Mouse (Mus musculus) hindbrain, embryonic 10.5 days (tissue): ENCODE measurements around the gene Lrrfip1. TPM values are rescaled to one million over a fixed set of nuclear protein-coding genes. Genes with fewer than 3 reads are reported as not detected.

Experiments used
- DNase-seq: peaks from one replicate; pipeline ENCODE4 v3.0.0-alpha.2; 2017; ENCODE audit warnings: low spot score
- H3K27ac ChIP-seq: fragments of 300-500 bp; sonication (generic); 2 replicates; pipeline ENCODE4 v1.5.1; 2016; ENCODE audit warnings: mild to moderate bottlenecking, moderate library complexity
- H3K27me3 ChIP-seq: fragments of 300-500 bp; sonication (generic); 2 replicates; pipeline ENCODE4 v1.6.1; 2016; ENCODE audit warnings: mild to moderate bottlenecking; ENCODE audit not compliant: poor library complexity, insufficient read depth, severe bottlenecking
- H3K36me3 ChIP-seq: fragments of 300-500 bp; sonication (generic); 2 replicates; pipeline ENCODE4 v1.6.1; 2016; ENCODE audit warnings: mild to moderate bottlenecking, moderate library complexity
- H3K4me1 ChIP-seq: fragments of 300-500 bp; sonication (generic); replicated peaks from 2 replicates; pipeline ENCODE4 v1.6.1; 2016; ENCODE audit warnings: mild to moderate bottlenecking
- H3K4me3 ChIP-seq: fragments of 300-500 bp; sonication (generic); 2 replicates; pipeline ENCODE4 v1.5.1; 2016; ENCODE audit warnings: mild to moderate bottlenecking, moderate library complexity
- H3K9me3 ChIP-seq: fragments of 300-500 bp; sonication (generic); 2 replicates; pipeline ENCODE4 v1.6.1; 2016; ENCODE audit warnings: mild to moderate bottlenecking, moderate library complexity
- WGBS: fragments of 180-500 bp; shearing (Covaris S2); methylation state at CpG from one replicate; pipeline ENCODE4 v1.1.7; 2016; 5-methylcytosine and 5-hydroxymethylcytosine counted together
- polyA plus RNA-seq: library from polyadenylated mRNA; unstranded; fragments of >200 nt; fragmentation: Nextera tagmentation; extraction: Ambion mirVana; gene quantifications from 2 replicates; pipeline ENCODE4 v1.2.1, GENCODE M21; 2016

Lrrfip1 gene
- polyA plus RNA-seq, result 18.3 and 21.9 TPM in 2 replicates

GRCm38 (mm10) chr1:90998268-90998890 lies at the start of gene Lrrfip1:
Gene Lrrfip1, plus strand, starts transcription at chr1:90998737.
- Histone ChIP-seq H3K4me1 (peaks cover 33% of the 10 kb centered on the region), H3K9me3 (peaks cover 4% of the 10 kb centered on the region; the same call in 1 of the 2 replicates), H3K27ac (peak within 1 kb of the TSS; percentile 91), H3K27me3 (peaks cover 22% of the 10 kb centered on the region; the same call in 1 of the 2 replicates), H3K4me3 (peak within 1 kb of the TSS; percentile 82), H3K36me3 (0 out of 2 replicates have a peak, but pooled peaks cover 8% of the 10 kb centered on the region)
- peak; percentile 66 for DNase-seq
- WGBS, result 3% methylated on average over 59 of the region's 59 CpGs

DNA sequence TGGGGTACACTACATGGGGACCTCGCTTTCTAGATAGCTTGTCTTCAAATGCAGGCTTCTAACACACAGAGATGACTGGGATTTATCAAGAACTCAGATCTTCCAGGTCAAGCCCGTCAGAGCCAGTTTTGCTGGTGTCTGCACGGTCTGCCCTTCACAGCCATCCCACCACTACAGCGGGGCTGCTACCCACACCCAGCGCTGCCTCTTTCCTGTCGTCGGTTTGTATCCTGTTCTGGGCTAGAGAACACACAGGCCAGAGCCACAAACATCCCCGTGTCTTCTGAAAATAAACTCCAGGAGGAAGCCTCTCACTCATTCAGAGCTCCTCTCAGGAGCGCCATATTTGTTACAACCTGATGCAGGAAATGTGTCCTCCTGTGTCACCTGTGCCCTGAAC lies 49.2 kb upstream of the Lrrfip1 start:
- 75% methylated on average over 9 of the region's 9 CpGs for WGBS

DNA sequence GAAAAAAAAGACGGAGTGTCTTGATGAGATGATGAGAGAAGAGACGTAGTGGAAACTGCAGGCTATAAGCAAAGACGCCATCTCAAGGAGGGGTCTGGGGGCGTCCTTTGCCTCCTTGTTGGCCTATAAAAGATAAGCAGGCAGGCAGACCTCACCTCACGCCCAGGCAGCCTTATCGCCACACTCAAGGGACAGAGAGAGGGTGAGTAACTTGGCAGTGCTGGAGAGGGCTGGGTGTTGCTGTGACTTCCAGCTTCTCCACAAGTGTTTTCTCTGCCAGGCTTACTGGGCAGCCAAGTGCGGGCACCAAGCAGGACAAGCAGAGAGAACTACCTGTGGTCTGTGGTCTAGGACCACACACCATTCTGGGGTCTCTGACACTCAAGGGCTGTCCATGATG lies 46.9 kb upstream of the Lrrfip1 start:
- H3K9me3 ChIP-seq, result no peaks in the 10 kb centered on the region
- no peaks in the 10 kb centered on the region for H3K36me3 ChIP-seq
- no peaks in the 10 kb centered on the region for H3K4me1 ChIP-seq
- H3K4me3 ChIP-seq, result no peak overlapping the region
- H3K27ac ChIP-seq, result no peak overlapping the region
- WGBS, result 81% methylated on average over 7 of the region's 7 CpGs
- no peaks in the 10 kb centered on the region for H3K27me3 ChIP-seq
- no peak for DNase-seq

More for the DNA sequence above, 49.2 kb upstream of the Lrrfip1 start:
- Histone ChIP-seq H3K4me3 (no peak overlapping the region), H3K27ac (no peak overlapping the region), H3K36me3 (no peaks in the 10 kb centered on the region), H3K27me3 (no peaks in the 10 kb centered on the region), H3K4me1 (peaks cover 7% of the 10 kb centered on the region; the same call in 1 of the 2 replicates), H3K9me3 (no peaks in the 10 kb centered on the region)
- no peak for DNase-seq

DNA sequence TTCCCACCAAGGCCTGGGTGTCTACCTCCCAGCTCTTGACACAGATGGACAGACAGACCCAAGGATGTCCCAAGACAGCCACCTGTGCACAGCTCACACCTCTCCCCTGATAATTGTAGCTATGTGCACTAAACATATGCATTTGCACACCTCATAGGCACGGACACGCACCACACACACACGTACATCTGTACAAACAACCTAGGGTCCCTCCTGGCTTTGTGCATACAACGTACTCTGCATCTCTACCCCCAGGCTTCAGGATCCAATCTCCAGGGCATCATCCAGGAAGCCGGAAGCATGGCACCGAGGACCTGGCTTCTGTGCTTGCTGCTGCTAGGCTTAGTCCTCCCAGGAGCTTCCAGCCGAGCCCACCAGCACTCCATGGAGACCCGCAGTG lies 45.7 kb upstream of the Lrrfip1 start, which contains the start of gene Prlh:
Gene Prlh, plus strand, starts transcription at position 301 of the 400 bp plus-strand sequence.
- H3K4me3 ChIP-seq, result no peak within 1 kb of the TSS
- 84% methylated on average over 8 of the region's 8 CpGs for WGBS
- DNase-seq, result no peak

DNA sequence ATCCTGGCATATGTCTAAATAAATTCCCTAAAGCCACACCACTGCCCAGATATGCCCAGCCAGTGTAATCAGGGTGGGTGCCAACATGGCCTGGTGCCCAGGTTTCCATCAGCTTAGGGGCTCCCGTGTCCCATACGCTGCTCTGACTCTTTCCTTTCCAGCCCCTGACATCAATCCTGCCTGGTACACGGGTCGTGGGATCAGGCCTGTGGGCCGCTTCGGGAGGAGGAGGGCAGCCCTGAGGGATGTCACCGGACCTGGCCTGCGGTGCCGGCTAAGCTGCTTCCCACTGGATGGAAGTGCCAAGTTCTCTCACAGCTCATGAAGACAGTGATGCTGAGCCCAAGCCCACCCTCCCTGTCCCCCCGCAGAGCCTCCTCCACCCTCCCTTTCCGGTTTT lies 44.8 kb upstream of the Lrrfip1 start:
- no peaks in the 10 kb centered on the region for H3K36me3 ChIP-seq
- H3K27ac ChIP-seq, result no peak overlapping the region
- no peak for DNase-seq
- H3K4me3 ChIP-seq, result no peak overlapping the region
- no peaks in the 10 kb centered on the region for H3K4me1 ChIP-seq
- no peaks in the 10 kb centered on the region for H3K9me3 ChIP-seq
- 87% methylated on average over 11 of the region's 11 CpGs for WGBS
- peaks cover 9% of the 10 kb centered on the region for H3K27me3 ChIP-seq

More for the DNA sequence above, 45.7 kb upstream of the Lrrfip1 start, which contains the start of gene Prlh:
- 0 out of 2 replicates have a peak, but pooled peaks cover under 1% of the 10 kb centered on the region for H3K27me3 ChIP-seq
- no peaks in the 10 kb centered on the region for H3K4me1 ChIP-seq
- no peak within 1 kb of the TSS for H3K27ac ChIP-seq
- no peaks in the 10 kb centered on the region for H3K9me3 ChIP-seq
- no peaks in the 10 kb centered on the region for H3K36me3 ChIP-seq

- peak; percentile 64 for DNase-seq
- 33% methylated on average over 7 of the region's 7 CpGs for WGBS
- Histone ChIP-seq H3K9me3 (no peaks in the 10 kb centered on the region), H3K27ac (no peak overlapping the region), H3K36me3 (no peaks in the 10 kb centered on the region), H3K4me1 (no peaks in the 10 kb centered on the region), H3K4me3 (no peak overlapping the region), H3K27me3 (peaks cover 11% of the 10 kb centered on the region)
Measured at GRCm38 (mm10) chr1:90956245-90957096, 42.1 kb upstream of the Lrrfip1 start.

DNA sequence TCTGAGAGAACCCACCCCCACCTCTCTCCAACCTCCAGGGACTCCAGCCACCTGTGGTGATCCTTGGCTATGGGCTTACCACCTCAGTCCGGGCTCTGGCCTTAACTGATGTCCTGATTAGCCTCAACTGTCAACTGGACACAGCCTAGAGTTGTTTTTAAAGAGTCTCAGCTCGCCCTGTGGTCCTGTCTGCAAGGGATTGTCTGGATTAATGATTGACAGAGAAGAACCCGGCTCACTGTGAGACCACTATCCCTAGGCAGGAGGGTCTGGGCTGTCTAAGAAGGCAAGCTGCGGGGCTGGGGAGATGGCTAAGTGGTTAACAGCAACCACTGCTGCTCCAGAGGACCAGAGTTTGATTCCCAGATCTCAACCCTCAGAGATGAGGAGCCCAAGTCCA lies 36.0 kb upstream of the Lrrfip1 start:
- DNase-seq, result no peak
- H3K36me3 ChIP-seq, result no peaks in the 10 kb centered on the region
- H3K9me3 ChIP-seq, result no peaks in the 10 kb centered on the region
- WGBS, result 46% methylated on average over 4 of the region's 4 CpGs
- peaks cover 17% of the 10 kb centered on the region for H3K4me1 ChIP-seq
- H3K27ac ChIP-seq, result 0 out of 2 replicates have a peak overlapping the region, but pooled peaks have one; percentile 23
- H3K4me3 ChIP-seq, result no peak overlapping the region
- peaks cover 11% of the 10 kb centered on the region for H3K27me3 ChIP-seq

GRCm38 (mm10) chr1:90962994-90963393 lies 35.5 kb upstream of the Lrrfip1 start:
- no peaks in the 10 kb centered on the region for H3K9me3 ChIP-seq
- peaks cover 8% of the 10 kb centered on the region for H3K27me3 ChIP-seq
- H3K27ac ChIP-seq, result 0 out of 2 replicates have a peak overlapping the region, but pooled peaks have one; percentile 23
- no peak overlapping the region for H3K4me3 ChIP-seq
- H3K4me1 ChIP-seq, result peaks cover 20% of the 10 kb centered on the region
- no peak for DNase-seq
- H3K36me3 ChIP-seq, result no peaks in the 10 kb centered on the region
- WGBS, result 41% methylated on average over 3 of the region's 3 CpGs

DNA sequence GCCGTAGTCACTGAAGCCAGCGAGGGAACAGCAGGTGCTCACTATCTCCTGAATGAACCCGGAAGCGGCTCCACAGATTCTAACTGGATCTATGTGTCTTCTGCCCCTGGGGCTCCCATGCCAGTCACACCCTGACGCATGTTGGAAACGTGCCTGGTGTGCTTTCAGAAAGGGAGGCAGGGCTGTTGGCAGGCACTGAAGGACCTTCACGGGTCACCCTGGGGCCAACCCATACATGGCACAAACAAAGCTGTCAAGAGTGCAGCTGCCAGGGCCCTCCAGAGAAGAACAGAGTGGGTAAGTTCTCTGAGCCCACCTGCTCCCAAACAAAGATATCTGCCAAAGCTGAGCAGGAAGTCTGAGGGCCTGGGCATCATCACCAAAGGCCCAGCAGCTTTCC lies 31.0 kb upstream of the Lrrfip1 start:
- WGBS, result 79% methylated on average over 7 of the region's 7 CpGs
- Histone ChIP-seq H3K9me3 (no peaks in the 10 kb centered on the region), H3K36me3 (no peaks in the 10 kb centered on the region), H3K4me3 (no peak overlapping the region), H3K27ac (peak overlapping the region; percentile 9; the same call in 1 of the 2 replicates), H3K4me1 (peaks cover 39% of the 10 kb centered on the region), H3K27me3 (peaks cover 11% of the 10 kb centered on the region; the same call in 1 of the 2 replicates)
- DNase-seq, result no peak

DNA sequence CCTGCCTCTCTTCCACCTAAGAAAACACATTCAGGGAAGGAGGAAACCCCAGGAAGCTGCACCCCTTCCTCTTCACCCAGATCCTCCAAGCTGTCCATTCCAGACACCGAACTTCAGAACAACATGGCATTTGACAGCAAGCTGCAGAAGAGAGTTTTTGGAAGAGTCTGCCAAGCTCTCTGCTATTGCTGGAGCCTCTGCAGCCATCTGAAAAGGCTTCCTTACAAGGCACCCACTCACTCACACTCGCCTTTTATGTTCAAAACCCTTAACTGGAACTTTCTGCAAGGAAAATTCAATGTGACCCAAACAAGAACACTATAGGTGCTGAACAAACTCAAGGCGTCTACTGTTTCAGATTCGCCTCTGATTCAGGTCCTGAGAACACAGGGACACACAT lies 29.9 kb upstream of the Lrrfip1 start:
- H3K27me3 ChIP-seq, result peaks cover 15% of the 10 kb centered on the region; the same call in 1 of the 2 replicates
- no peak for DNase-seq
- 78% methylated on average over 4 of the region's 4 CpGs for WGBS

GRCm38 (mm10) chr1:90969347-90969784 lies 29.2 kb upstream of the Lrrfip1 start, which contains the start of gene Rab17:
Gene Rab17, minus strand, starts transcription at chr1:90969661.
- Histone ChIP-seq H3K9me3 (no peaks in the 10 kb centered on the region), H3K27me3 (peaks cover 15% of the 10 kb centered on the region; the same call in 1 of the 2 replicates), H3K36me3 (no peaks in the 10 kb centered on the region), H3K27ac (peak within 1 kb of the TSS; percentile 67; the same call in 1 of the 2 replicates), H3K4me1 (peaks cover 43% of the 10 kb centered on the region), H3K4me3 (no peak within 1 kb of the TSS)
- 44% methylated on average over 9 of the region's 9 CpGs for WGBS
- no peak for DNase-seq

More for the DNA sequence above, 29.9 kb upstream of the Lrrfip1 start:
- Histone ChIP-seq H3K4me3 (no peak overlapping the region), H3K9me3 (no peaks in the 10 kb centered on the region), H3K27ac (no peak overlapping the region), H3K36me3 (no peaks in the 10 kb centered on the region), H3K4me1 (peaks cover 40% of the 10 kb centered on the region)

GRCm38 (mm10) chr1:90969881-90970390 lies 28.6 kb upstream of the Lrrfip1 start:
- H3K4me3 ChIP-seq, result no peak overlapping the region
- H3K27me3 ChIP-seq, result peaks cover 15% of the 10 kb centered on the region; the same call in 1 of the 2 replicates
- DNase-seq, result no peak
- H3K4me1 ChIP-seq, result peaks cover 49% of the 10 kb centered on the region
- H3K36me3 ChIP-seq, result no peaks in the 10 kb centered on the region
- H3K9me3 ChIP-seq, result no peaks in the 10 kb centered on the region
- WGBS, result 73% methylated on average over 10 of the region's 10 CpGs
- no peak overlapping the region for H3K27ac ChIP-seq
